Mouse (Mus musculus) heart, postnatal 0 days (tissue): Measurements from ENCODE around the gene Olfr1196.

Experiments
- CTCF ChIP-seq: IDR thresholded peaks from 2 replicates; pipeline ENCODE4 v1.5.1; 2016; ENCODE audit warnings: antibody characterized with exemption, control low read depth, low read depth
- EP300 ChIP-seq: IDR thresholded peaks from 2 replicates; pipeline ENCODE4 v1.6.1; 2016; ENCODE audit warnings: antibody characterized with exemption, low read depth

- TF ChIP-seq EP300 (no peak), CTCF (no peak)
Observed at GRCm38 (mm10) chr2:88743379-88743778, 39.0 kb upstream of the Olfr1196 start.
